Mouse (Mus musculus) thymus, adult 2 months (tissue): ENCODE measurements around the gene Sfn. TPM values are rescaled to one million over a fixed set of nuclear protein-coding genes. Genes with fewer than 3 reads are reported as not detected.

Source experiments
- DNase-seq: peaks from one replicate; pipeline ENCODE4 v3.0.0; 2021
- H3K27ac ChIP-seq: fragments of 200-500 bp; 2 replicates; pipeline ENCODE4 v1.5.1; 2012; ENCODE audit warnings: low read length, control low read depth; ENCODE audit not compliant: control insufficient read depth, insufficient read depth
- H3K27me3 ChIP-seq: fragments of 200-500 bp; 2 replicates; pipeline ENCODE4 v1.6.1; 2012; ENCODE audit warnings: mild to moderate bottlenecking, low read length, moderate library complexity, mixed read lengths; ENCODE audit not compliant: control insufficient read depth, insufficient read depth
- H3K36me3 ChIP-seq: fragments of 200-500 bp; 2 replicates; pipeline ENCODE4 v1.6.1; 2012; ENCODE audit warnings: mild to moderate bottlenecking, low read length, moderate library complexity; ENCODE audit not compliant: control insufficient read depth, insufficient read depth
- H3K4me1 ChIP-seq: fragments of 200-500 bp; replicated peaks from 2 replicates; pipeline ENCODE4 v1.6.1; 2012; ENCODE audit warnings: low read length; ENCODE audit not compliant: control insufficient read depth, insufficient read depth
- H3K4me3 ChIP-seq: fragments of 200-500 bp; 2 replicates; pipeline ENCODE4 v1.5.1; 2012; ENCODE audit warnings: mild to moderate bottlenecking, low read length, control low read depth, moderate library complexity; ENCODE audit not compliant: control insufficient read depth, insufficient read depth
- CTCF ChIP-seq: fragments of 200-500 bp; IDR thresholded peaks from 2 replicates; pipeline ENCODE4 v1.5.1; 2012; ENCODE audit warnings: mild to moderate bottlenecking, control low read depth, low read length, moderate library complexity, borderline replicate concordance; ENCODE audit not compliant: control insufficient read depth, poor library complexity, insufficient read depth; ENCODE audit errors: extremely low read depth
- POLR2A ChIP-seq: fragments of 200-500 bp; IDR thresholded peaks from 2 replicates; pipeline ENCODE4 v1.6.1; 2012; ENCODE audit warnings: mild to moderate bottlenecking, low read length, control low read depth, moderate library complexity; ENCODE audit not compliant: control insufficient read depth, poor library complexity, insufficient read depth; ENCODE audit errors: extremely low read depth
- WGBS: fragments of 180-500 bp; shearing (Covaris S2); methylation state at CpG from one replicate; pipeline ENCODE4 v1.1.7; 2018; 5-methylcytosine and 5-hydroxymethylcytosine counted together
- polyA plus RNA-seq: library from polyadenylated mRNA; depleted of rRNA; stranded (reverse); fragments of >200 nt; gene quantifications from 2 replicates; pipeline ENCODE4 v1.2.3, GENCODE M21; 2012

Sfn gene
- polyA plus RNA-seq, 1 experiment = 65.9 TPM

DNA sequence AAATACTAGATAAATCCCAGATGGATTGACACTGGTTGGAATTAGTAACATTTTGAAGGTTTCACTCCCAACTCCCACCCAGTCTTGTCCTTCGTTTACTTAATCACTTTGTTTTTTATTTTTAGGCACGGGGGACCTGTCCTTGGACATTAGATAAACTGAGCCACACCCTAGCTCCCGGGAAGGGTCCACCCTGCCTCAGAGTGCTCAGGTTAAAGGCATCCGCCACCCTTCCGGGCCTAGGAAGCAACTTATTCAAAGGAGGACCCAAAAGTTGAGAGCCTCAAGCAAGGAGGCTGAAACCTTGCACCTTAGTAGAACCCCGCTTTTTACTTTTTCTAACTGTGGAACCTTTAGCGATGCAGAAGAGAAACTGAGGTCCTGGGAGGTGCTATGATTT is 2.9 kb downstream of the Sfn start:
- H3K27ac ChIP-seq = 0 out of 2 replicates have a peak overlapping the region, but pooled peaks have one; percentile 8
- no peak for DNase-seq
- WGBS = 28% methylated on average over 7 of the region's 7 CpGs
- H3K27me3 ChIP-seq = peaks cover 9% of the 10 kb centered on the region; the same call in 1 of the 2 replicates
- peak overlapping the region; percentile 40 for H3K4me3 ChIP-seq
- H3K4me1 ChIP-seq = peaks cover 15% of the 10 kb centered on the region
- TF ChIP-seq POLR2A = no peak
- no peak for TF ChIP-seq CTCF
- peaks cover 11% of the 10 kb centered on the region for H3K36me3 ChIP-seq

DNA sequence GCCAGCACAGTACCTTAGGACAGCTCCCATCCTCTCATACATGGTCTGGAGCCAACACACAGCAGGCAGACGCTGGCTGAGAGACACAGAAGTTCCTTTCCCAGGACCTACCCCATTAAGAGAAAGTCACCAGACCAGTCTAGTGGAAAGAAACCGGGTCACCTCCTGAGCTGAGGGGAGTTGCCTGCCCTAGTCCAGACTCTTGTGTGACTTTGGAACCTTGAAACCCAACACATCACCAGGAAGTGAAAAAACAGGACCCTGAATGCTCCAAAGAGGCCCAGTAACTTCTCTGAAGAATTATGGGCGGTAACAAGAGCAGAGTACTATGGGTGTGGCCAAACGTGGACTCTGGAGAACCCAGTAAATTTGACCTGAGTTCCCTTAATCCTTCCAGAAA is 3.4 kb downstream of the Sfn start:
- Histone ChIP-seq H3K36me3 (peaks cover 6% of the 10 kb centered on the region; the same call in 1 of the 2 replicates), H3K4me1 (peaks cover 15% of the 10 kb centered on the region), H3K27me3 (peaks cover 9% of the 10 kb centered on the region; the same call in 1 of the 2 replicates), H3K27ac (no peak overlapping the region), H3K4me3 (no peak overlapping the region)
- WGBS = 64% methylated on average over 4 of the region's 4 CpGs
- DNase-seq = no peak
- TF ChIP-seq POLR2A (no peak), CTCF (no peak)

DNA sequence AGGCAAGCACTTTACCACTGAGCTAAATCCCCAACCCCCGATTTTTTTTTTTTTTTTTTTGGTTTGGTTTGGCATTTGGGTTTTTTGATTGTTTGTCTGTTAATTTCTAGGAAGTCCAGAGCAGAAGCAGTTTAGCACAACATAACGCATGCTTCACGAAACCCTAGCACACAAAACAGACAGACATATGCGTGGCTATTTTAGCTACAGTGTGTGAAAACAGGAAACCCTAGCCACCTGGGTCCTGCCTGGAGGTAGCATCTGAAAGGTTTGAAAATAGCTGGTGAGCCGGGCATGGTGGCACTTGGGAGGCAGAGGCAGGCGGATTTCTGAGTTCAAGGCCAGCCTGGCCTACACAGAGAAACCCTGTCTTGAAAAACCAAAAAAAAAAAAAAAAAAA is 5.9 kb downstream of the Sfn start:
- H3K36me3 ChIP-seq = no peaks in the 10 kb centered on the region
- no peak for DNase-seq
- no peak overlapping the region for H3K4me3 ChIP-seq
- peaks cover 9% of the 10 kb centered on the region; the same call in 1 of the 2 replicates for H3K27me3 ChIP-seq
- H3K27ac ChIP-seq = no peak overlapping the region
- TF ChIP-seq CTCF = no peak
- peaks cover 15% of the 10 kb centered on the region for H3K4me1 ChIP-seq
- WGBS = 34% methylated on average over 6 of the region's 6 CpGs

DNA sequence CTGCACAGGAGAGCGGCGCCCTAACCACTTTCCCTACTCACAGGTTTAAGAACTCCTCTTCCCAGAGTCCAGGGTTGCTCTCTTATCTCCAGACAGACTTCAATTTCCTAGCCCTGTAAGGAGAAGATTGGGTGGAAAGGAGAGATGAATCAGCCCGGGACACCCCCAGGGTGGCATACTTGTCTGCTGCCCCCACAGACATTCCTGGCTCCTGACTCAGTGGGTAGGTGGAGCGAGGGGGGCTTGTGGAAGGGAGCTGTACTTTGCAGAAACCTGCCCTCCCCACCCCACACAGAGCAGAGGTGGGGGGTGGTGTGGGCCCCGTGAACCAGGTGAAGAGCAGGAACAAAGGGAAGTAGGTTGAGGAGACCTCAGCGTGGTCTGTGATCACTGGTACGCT is 6.4 kb downstream of the Sfn start:
- DNase-seq = no peak
- Histone ChIP-seq H3K4me1 (peaks cover 15% of the 10 kb centered on the region), H3K27ac (no peak overlapping the region), H3K4me3 (no peak overlapping the region), H3K27me3 (peaks cover 9% of the 10 kb centered on the region; the same call in 1 of the 2 replicates), H3K36me3 (no peaks in the 10 kb centered on the region)
- 72% methylated on average over 7 of the region's 7 CpGs for WGBS
- no peak for TF ChIP-seq CTCF
- no peak for TF ChIP-seq POLR2A

DNA sequence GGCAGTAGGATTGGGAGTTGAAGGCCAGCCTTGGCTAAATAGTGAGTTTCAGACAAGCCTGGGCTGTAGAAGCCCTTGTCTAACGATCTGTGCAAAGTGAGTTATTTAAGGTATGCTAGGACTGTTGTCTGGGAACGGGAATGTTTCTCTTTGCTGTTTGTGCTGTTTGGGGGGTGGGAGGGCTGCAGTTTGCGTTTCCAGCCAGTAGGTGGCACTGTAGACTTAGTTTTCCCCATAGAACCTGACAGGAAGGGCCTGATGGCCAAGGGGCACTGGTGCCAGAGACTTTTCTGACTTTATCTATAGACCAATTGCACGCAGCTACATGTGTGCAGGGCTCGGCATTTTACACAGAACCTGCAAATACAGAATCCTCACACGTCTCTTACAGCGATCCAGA is 9.4 kb downstream of the Sfn start:
- 33% methylated on average over 7 of the region's 7 CpGs for WGBS
- TF ChIP-seq POLR2A (no peak), CTCF (peak; percentile 69; the same call in 1 of the 2 replicates)
- peak; percentile 69 for DNase-seq
- Histone ChIP-seq H3K36me3 (0 out of 2 replicates have a peak, but pooled peaks cover 5% of the 10 kb centered on the region), H3K27me3 (no peaks in the 10 kb centered on the region), H3K4me1 (peaks cover 3% of the 10 kb centered on the region; the same call in 1 of the 2 replicates), H3K4me3 (no peak overlapping the region), H3K27ac (no peak overlapping the region)

DNA sequence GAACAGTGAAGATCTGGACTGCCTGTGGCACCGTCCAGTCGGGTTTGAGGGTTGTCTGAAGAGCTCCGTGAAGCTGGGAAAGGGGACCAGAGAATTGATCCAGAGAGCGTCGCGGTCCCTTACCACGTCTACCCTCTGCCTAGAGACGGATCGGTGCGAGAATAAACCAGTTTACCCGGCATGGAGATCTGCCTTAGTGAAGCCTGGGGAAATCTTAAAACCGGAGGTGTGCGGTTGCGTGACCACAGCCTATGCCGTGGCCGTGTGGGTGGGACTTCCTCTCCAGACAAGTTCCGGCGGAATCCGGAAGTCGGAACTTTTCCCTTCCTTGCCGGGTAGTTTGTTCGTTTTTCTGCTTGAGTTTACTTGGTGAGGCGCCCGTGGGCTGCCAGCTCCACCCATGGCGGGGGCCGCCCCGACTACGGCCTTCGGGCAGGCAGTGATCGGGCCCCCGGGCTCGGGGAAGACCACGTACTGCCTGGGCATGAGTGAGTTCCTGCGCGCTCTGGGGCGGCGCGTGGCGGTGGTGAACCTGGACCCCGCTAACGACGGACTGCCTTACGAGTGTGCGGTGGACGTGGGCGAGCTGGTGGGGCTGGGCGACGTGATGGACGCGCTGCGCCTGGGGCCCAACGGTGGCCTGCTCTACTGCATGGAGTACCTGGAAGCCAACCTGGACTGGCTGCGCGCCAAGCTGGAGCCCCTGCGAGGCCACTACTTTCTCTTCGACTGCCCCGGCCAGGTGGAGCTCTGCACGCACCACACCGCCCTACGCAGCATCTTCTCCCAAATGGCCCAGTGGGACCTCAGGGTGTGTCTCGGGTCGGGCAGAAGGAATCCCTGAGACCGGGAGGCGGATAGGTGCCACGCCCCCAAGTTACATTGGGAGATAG is 17.7 kb downstream of the Sfn start, which contains the start of gene Gpn2:
TSS of gene Gpn2 (plus strand) at position 304 of the 893 bp plus-strand sequence.
- H3K4me1 ChIP-seq = peaks cover 9% of the 10 kb centered on the region
- WGBS = under 1% methylated on average over 65 of the region's 65 CpGs
- DNase-seq = peak; percentile 85
- H3K36me3 ChIP-seq = peaks cover 5% of the 10 kb centered on the region; the same call in 1 of the 2 replicates
- TF ChIP-seq POLR2A (peak; percentile 43; the same call in 1 of the 2 replicates), CTCF (0 out of 2 replicates have a peak, but pooled peaks have one; percentile 14)
- H3K27ac ChIP-seq = peak within 1 kb of the TSS; percentile 72; the same call in 1 of the 2 replicates
- H3K4me3 ChIP-seq = peak within 1 kb of the TSS; percentile 94
- H3K27me3 ChIP-seq = no peaks in the 10 kb centered on the region
